Mouse (Mus musculus) central nervous system, embryonic 11.5 days (tissue): Measurements from ENCODE around the gene Proz. TPM values are rescaled to one million over a fixed set of nuclear protein-coding genes. Genes with fewer than 3 reads are reported as not detected.

ENCODE experiments used
- polyA plus RNA-seq: library from polyadenylated mRNA; depleted of rRNA; stranded (reverse); fragments of >200 nt; gene quantifications from 2 replicates; pipeline ENCODE4 v1.2.3, GENCODE M21; 2012; rRNA removed

Gene Proz
- polyA plus RNA-seq = 0.77 and 0.85 TPM in 2 replicates

GRCm38 (mm10) chr8:13060441-13061150, at the start of gene Proz:
TSS of gene Proz (plus strand) at chr8:13060914.

GRCm38 (mm10) chr8:13025487-13026224, 35.1 kb upstream of the Proz start, which contains the start of gene F7:
TSS of gene F7 (plus strand) at chr8:13026034.

DNA sequence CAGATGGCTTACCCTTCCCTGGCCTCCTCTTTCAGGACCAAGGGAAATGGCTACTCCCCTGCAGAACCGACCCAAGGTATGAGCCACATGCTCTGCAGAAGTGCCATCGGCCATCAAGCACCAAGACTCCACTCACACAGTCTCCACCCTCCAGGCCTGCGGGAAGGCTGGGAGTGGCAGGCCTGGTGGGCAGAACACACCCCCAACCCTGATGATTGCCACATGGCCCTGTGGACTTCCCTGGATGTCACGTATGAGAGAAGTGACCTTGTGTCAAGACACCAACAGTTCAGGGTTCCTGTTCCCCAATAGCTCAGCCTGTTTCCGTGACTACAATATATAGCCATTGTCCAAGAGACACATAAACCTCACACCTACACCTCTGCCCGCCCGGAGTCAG, 23.7 kb upstream of the Proz start, which contains the start of gene F10:
TSS of gene F10 (plus strand) at position 294 of the 400 bp plus-strand sequence.

DNA sequence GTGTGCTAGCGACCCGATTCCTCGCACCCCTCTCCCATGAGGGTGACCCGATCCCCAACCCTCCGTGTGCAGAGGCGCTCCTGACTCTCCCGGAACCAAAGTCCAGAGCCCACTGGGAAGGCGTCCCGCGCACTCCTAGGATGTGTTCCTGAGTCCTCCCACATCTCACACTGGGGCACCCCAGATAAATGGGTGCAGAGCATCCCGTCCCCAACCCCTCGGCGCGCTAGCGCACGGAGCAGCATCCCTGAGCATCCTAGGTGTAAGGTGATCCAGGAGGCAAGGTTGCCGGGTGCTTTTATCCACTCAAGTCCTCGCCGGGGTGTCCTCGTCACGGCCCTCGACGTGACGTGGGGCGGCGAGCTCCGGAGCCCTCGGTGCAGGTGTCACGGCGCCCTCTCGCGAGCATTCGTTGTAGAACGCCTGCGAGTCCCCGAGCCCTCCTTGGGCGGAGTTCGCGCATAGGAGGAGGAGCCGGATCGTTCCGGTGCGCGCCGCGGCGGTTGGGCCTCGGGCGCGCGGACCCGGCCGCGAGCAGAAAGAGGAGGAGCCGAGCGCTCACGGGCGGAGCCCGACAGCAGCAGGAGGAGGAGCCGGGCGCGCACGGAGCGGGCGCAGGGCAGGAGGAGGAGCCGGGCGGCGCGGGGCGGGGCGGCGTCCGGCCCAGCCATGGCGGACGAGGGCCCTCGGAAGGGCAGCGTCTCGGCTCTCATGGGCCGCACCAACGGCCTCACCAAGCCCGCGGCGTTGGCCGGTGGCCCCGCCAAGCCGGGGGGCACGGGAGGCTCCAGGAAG, 44.6 kb downstream of the Proz start, which contains the start of the genes Pcid2 and Cul4a:
TSS of gene Pcid2 (minus strand) at position 373 of the 795 bp plus-strand sequence.
TSS of gene Cul4a (plus strand) at position 535 of the 795 bp plus-strand sequence.

Other genes starting within 250 kb of the Proz start
- 52.9 and 80.9 TPM in 2 replicates for gene Mcf2l, start 187.1 kb upstream of the Proz start, polyA plus RNA-seq
- gene F7, start 34.9 kb upstream of the Proz start, polyA plus RNA-seq = 0.46 and 0.48 TPM in 2 replicates
- gene F10, start 23.6 kb upstream of the Proz start, polyA plus RNA-seq = 1.9 and 5.1 TPM in 2 replicates
- gene Pcid2, start 44.5 kb downstream of the Proz start, polyA plus RNA-seq = 36.8 and 51.0 TPM in 2 replicates
- 71.5 and 76.7 TPM in 2 replicates for gene Cul4a, start 44.7 kb downstream of the Proz start, polyA plus RNA-seq
- gene Lamp1, start 98.2 kb downstream of the Proz start, polyA plus RNA-seq = 141 and 205 TPM in 2 replicates
- 11.9 and 19.5 TPM in 2 replicates for gene Grtp1, start 139.7 kb downstream of the Proz start, polyA plus RNA-seq
- gene Adprhl1, start 193.2 kb downstream of the Proz start, polyA plus RNA-seq = 1.6 and 1.9 TPM in 2 replicates
- 23.1 and 31.4 TPM in 2 replicates for gene Dcun1d2, start 227.2 kb downstream of the Proz start, polyA plus RNA-seq
- gene Tmco3, start 227.3 kb downstream of the Proz start, polyA plus RNA-seq = 33.5 and 36.8 TPM in 2 replicates